Mouse (Mus musculus) testis, postnatal 14 days (tissue): ENCODE measurements around the gene H2-M10.1.
"Not testable (repeated sequence)": the region's sequence is repeated elsewhere in the genome, so short reads cannot be mapped to it uniquely, and the experiment has no call there.

Experiments used
- DNase-seq: peaks from one replicate; pipeline ENCODE4 v3.0.0; 2021; ENCODE audit warnings: low spot score

Gene H2-M10.1

GRCm38 (mm10) chr17:36326055-36326454 lies at the start of gene H2-M10.1:
Gene H2-M10.1, minus strand, starts transcription at chr17:36326155.
- DNase-seq = no peak

GRCm38 (mm10) chr17:36368317-36368716 lies 42.4 kb upstream of the H2-M10.1 start, which contains the start of gene H2-M10.3:
Gene H2-M10.3, minus strand, starts transcription at chr17:36368417.
- not testable (repeated sequence) for DNase-seq

GRCm38 (mm10) chr17:36362404-36362803 lies 36.4 kb upstream of the H2-M10.1 start:
- not testable (repeated sequence) for DNase-seq

GRCm38 (mm10) chr17:36357512-36357911 lies 31.6 kb upstream of the H2-M10.1 start:
- DNase-seq = peak; percentile 15

GRCm38 (mm10) chr17:36355763-36356162 lies 29.8 kb upstream of the H2-M10.1 start:
- DNase-seq = no peak

GRCm38 (mm10) chr17:36355343-36355742 lies 29.4 kb upstream of the H2-M10.1 start:
- peak; percentile 50 for DNase-seq

GRCm38 (mm10) chr17:36315689-36316253 lies 10.2 kb downstream of the H2-M10.1 start:
- DNase-seq = no peak

GRCm38 (mm10) chr17:36315041-36315688 lies 10.8 kb downstream of the H2-M10.1 start:
- peak; percentile 30 for DNase-seq

- no peak for DNase-seq
Observed at GRCm38 (mm10) chr17:36314511-36314910, 11.4 kb downstream of the H2-M10.1 start.

- DNase-seq = no peak
Observed at GRCm38 (mm10) chr17:36309293-36309692, 16.7 kb downstream of the H2-M10.1 start.

- DNase-seq = peak; percentile 54
Observed at GRCm38 (mm10) chr17:36308855-36309254, 17.1 kb downstream of the H2-M10.1 start.

GRCm38 (mm10) chr17:36286390-36286789 lies 39.6 kb downstream of the H2-M10.1 start, which contains the start of gene H2-M10.2:
Gene H2-M10.2, minus strand, starts transcription at chr17:36286490.
- DNase-seq = no peak

GRCm38 (mm10) chr17:36281521-36282245 lies 44.3 kb downstream of the H2-M10.1 start:
- DNase-seq = no peak

GRCm38 (mm10) chr17:36274776-36275175 lies 51.2 kb downstream of the H2-M10.1 start:
- DNase-seq = no peak

- DNase-seq = no peak
Observed at GRCm38 (mm10) chr17:36273796-36274195, 52.2 kb downstream of the H2-M10.1 start.
